Mouse (Mus musculus) embryonic facial prominence, embryonic 13.5 days (tissue): Measurements from ENCODE around the gene Lhx1. TPM values are rescaled to one million over a fixed set of nuclear protein-coding genes. Genes with fewer than 3 reads are reported as not detected.

Source experiments
- ATAC-seq: fragments of 200-750 bp; cut with Nextera tagmentation; 2 replicates; pipeline ENCODE4 v1.8.0; 2017; ENCODE audit warnings: low read depth; ENCODE audit not compliant: insufficient number of reproducible peaks, insufficient read depth, low FRiP score, low TSS enrichment
- H3K27ac ChIP-seq: fragments of 300-500 bp; sonication (generic); 2 replicates; pipeline ENCODE4 v1.5.1; 2015; ENCODE audit warnings: moderate library complexity, mild to moderate bottlenecking, inconsistent platforms
- H3K27me3 ChIP-seq: fragments of 300-500 bp; sonication (generic); 2 replicates; pipeline ENCODE4 v1.6.1; 2015; ENCODE audit warnings: mild to moderate bottlenecking, inconsistent platforms
- H3K36me3 ChIP-seq: fragments of 300-500 bp; sonication (generic); 2 replicates; pipeline ENCODE4 v1.6.1; 2015; ENCODE audit warnings: mild to moderate bottlenecking, inconsistent platforms
- H3K4me1 ChIP-seq: fragments of 300-500 bp; sonication (generic); 2 replicates; pipeline ENCODE4 v1.6.1; 2015; ENCODE audit warnings: inconsistent platforms
- H3K4me2 ChIP-seq: fragments of 300-500 bp; sonication (generic); 2 replicates; pipeline ENCODE4 v1.6.1; 2015; ENCODE audit warnings: moderate library complexity, mild to moderate bottlenecking, inconsistent platforms
- H3K4me3 ChIP-seq: fragments of 300-500 bp; sonication (generic); 2 replicates; pipeline ENCODE4 v1.5.1; 2015; ENCODE audit warnings: mild to moderate bottlenecking, inconsistent platforms
- H3K9ac ChIP-seq: fragments of 300-500 bp; sonication (generic); 2 replicates; pipeline ENCODE4 v1.6.1; 2015; ENCODE audit warnings: mild to moderate bottlenecking, inconsistent platforms
- H3K9me3 ChIP-seq: fragments of 300-500 bp; sonication (generic); 2 replicates; pipeline ENCODE4 v1.6.1; 2016; ENCODE audit warnings: inconsistent platforms
- WGBS: fragments of 180-500 bp; shearing (Covaris S2); methylation state at CpG from one replicate; pipeline ENCODE4 v1.1.7; 2015; ENCODE audit warnings: mixed read lengths; 5-methylcytosine and 5-hydroxymethylcytosine counted together
- polyA plus RNA-seq: library from polyadenylated mRNA; unstranded; fragments of >200 nt; fragmentation: Nextera tagmentation; extraction: Ambion mirVana; gene quantifications from 2 replicates; pipeline ENCODE4 v1.2.1, GENCODE M21; 2015

Gene Lhx1
- 0.12 and 0.94 TPM in 2 replicates for polyA plus RNA-seq

GRCm38 (mm10) chr11:84525421-84526274 lies at the start of gene Lhx1:
TSS of gene Lhx1 (minus strand) at chr11:84525535.
- H3K4me1 ChIP-seq, result peaks cover 46% of the 10 kb centered on the region

DNA sequence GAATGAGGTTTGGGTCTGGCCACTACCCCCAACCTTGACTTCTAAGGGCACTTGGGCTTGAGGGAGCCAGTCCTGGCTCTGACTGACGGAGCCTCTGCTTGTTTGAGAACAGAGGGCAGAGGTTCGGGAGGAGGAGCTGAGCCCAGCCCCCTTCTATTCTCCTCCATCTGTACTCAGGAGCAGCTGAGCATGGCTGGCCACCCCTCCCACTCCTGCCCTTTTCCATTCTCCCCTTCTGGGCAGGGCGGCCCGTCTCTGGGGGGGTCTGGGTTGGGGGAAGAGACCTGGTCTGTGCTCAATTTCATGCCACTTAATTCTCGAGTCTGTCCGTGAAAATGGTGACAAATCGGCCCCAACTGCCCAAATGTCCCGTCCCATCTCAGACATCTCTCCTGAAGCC lies 49.5 kb upstream of the Lhx1 start:
- no peak for ATAC-seq
- 31% methylated on average over 8 of the region's 8 CpGs for WGBS

More at GRCm38 (mm10) chr11:84525421-84526274, at the start of gene Lhx1:
- Histone ChIP-seq H3K27me3 (peaks cover 100% of the 10 kb centered on the region), H3K27ac (no peak within 1 kb of the TSS), H3K36me3 (no peaks in the 10 kb centered on the region), H3K4me3 (peak within 1 kb of the TSS; percentile 47), H3K9ac (0 out of 2 replicates have a peak within 1 kb of the TSS, but pooled peaks have one; percentile 1), H3K4me2 (peak within 1 kb of the TSS; percentile 77), H3K9me3 (0 out of 2 replicates have a peak, but pooled peaks cover 6% of the 10 kb centered on the region)
- ATAC-seq, result no peak
- under 1% methylated on average over 64 of the region's 64 CpGs for WGBS

DNA sequence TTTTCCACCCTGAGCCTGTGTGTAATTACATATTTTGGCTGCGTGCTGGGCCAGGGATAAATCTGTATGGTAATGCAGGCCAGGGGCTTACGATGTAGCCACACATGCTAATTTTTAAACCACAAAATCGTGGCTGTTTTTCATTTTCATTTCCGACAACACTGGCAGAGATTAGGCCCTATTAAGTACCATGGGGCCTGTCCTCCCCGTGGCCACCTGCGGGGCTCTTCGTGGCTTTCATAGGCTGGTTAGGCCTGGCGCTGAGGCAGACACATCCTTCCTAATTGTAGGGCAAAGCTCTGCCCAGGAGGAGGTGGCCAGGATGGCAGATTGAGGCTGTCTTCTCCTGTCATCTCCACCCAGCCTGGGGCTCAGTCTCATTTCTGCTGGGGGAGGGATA lies 48.3 kb upstream of the Lhx1 start:
- H3K27me3 ChIP-seq, result peaks cover 76% of the 10 kb centered on the region
- 26% methylated on average over 8 of the region's 8 CpGs for WGBS
- ATAC-seq, result no peak
- H3K9ac ChIP-seq, result no peak overlapping the region
- no peaks in the 10 kb centered on the region for H3K36me3 ChIP-seq
- H3K27ac ChIP-seq, result no peak overlapping the region
- no peaks in the 10 kb centered on the region for H3K9me3 ChIP-seq
- peaks cover 30% of the 10 kb centered on the region for H3K4me1 ChIP-seq
- no peak overlapping the region for H3K4me2 ChIP-seq
- no peak overlapping the region for H3K4me3 ChIP-seq

More for the DNA sequence above, 49.5 kb upstream of the Lhx1 start:
- Histone ChIP-seq H3K9me3 (no peaks in the 10 kb centered on the region), H3K9ac (no peak overlapping the region), H3K4me2 (no peak overlapping the region), H3K4me3 (no peak overlapping the region), H3K27ac (no peak overlapping the region), H3K27me3 (peaks cover 73% of the 10 kb centered on the region), H3K36me3 (no peaks in the 10 kb centered on the region), H3K4me1 (peaks cover 25% of the 10 kb centered on the region)

DNA sequence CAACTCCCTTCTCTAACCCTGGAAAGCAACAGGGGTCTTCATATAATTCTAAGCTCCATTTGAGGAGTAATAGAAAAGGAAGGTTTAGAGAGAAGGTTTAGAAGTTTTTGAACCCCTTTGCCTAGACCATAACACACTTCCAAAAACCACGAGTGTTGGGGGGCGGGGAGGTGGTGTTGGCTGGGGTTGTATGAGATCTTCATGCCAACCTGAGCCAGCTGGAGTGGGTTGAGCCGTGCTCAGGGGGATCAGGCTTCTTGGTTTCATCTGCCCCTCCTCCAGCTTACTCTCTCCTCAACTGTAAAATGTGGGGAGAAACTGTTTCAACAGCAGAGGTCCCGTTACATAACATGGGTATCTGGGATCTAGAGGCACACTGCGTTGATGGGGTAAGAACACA lies 45.5 kb upstream of the Lhx1 start:
- WGBS, result 56% methylated on average over 5 of the region's 5 CpGs
- no peaks in the 10 kb centered on the region for H3K9me3 ChIP-seq
- no peak overlapping the region for H3K4me3 ChIP-seq
- peaks cover 76% of the 10 kb centered on the region for H3K27me3 ChIP-seq
- H3K4me1 ChIP-seq, result peaks cover 30% of the 10 kb centered on the region
- no peak for ATAC-seq
- H3K36me3 ChIP-seq, result no peaks in the 10 kb centered on the region
- H3K4me2 ChIP-seq, result no peak overlapping the region
- no peak overlapping the region for H3K9ac ChIP-seq
- no peak overlapping the region for H3K27ac ChIP-seq

DNA sequence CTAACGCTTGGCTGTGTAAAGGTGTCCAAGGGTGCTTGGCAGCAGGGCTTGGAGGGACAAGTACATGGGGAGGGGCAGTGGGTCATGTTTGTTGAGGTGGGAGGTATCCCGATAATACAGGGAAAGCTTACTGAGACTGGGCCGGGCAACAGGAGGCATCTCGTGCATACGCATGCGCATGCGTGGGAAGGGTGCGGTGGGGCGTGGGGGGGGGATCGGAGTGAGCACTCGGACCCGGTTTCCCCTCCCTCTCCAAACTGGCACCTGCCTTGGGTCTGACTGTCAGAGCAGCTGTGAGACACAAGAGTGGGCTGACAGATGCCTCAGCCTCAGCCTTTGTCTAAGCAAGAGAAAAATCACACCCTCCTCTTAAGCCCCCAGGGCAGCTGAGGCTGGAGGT lies 45.1 kb upstream of the Lhx1 start:
- Histone ChIP-seq H3K27me3 (peaks cover 75% of the 10 kb centered on the region), H3K4me1 (peaks cover 30% of the 10 kb centered on the region), H3K9ac (no peak overlapping the region), H3K4me3 (no peak overlapping the region), H3K36me3 (no peaks in the 10 kb centered on the region), H3K4me2 (no peak overlapping the region), H3K27ac (no peak overlapping the region), H3K9me3 (no peaks in the 10 kb centered on the region)
- no peak for ATAC-seq
- 62% methylated on average over 12 of the region's 12 CpGs for WGBS

DNA sequence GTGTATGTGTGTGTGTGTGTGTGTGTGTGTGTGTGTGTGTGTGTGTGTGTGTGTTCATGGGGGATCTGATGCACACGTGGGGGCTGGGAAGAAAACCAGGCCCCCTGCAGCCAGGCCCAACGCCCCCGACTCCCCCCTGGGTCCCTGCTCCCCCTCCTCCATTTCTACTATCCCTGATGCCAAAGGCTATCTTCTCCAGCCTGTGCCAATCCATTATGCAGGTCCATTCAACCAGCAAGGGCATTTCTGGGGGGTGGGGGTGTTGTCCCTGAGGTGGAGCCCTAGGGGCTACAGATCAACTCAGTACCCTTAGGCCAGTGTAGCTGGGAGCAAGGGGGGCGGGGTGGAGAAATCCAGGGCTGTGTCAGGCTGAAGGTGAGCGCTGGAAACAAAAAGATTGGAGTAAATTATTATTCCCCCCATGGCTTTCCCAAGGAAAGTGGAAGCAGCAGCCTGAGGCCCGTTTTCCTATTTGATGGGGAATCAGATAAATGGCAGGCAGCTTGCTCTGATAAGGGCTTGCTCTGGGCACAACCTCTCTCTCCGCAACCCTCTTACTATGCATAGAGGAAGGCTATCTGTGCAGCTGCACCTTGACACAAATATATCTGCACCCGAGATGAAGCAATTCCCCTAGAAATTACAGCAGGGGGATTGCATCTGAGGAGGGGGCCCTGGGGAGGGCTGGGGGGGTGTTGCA lies 43.9 kb upstream of the Lhx1 start:
- H3K36me3 ChIP-seq, result no peaks in the 10 kb centered on the region
- H3K27me3 ChIP-seq, result peaks cover 69% of the 10 kb centered on the region
- H3K4me2 ChIP-seq, result no peak overlapping the region
- no peak overlapping the region for H3K9ac ChIP-seq
- no peak overlapping the region for H3K4me3 ChIP-seq
- WGBS, result 66% methylated on average over 8 of the region's 8 CpGs
- peaks cover 22% of the 10 kb centered on the region for H3K4me1 ChIP-seq
- no peak overlapping the region for H3K27ac ChIP-seq
- H3K9me3 ChIP-seq, result no peaks in the 10 kb centered on the region
- no peak for ATAC-seq

DNA sequence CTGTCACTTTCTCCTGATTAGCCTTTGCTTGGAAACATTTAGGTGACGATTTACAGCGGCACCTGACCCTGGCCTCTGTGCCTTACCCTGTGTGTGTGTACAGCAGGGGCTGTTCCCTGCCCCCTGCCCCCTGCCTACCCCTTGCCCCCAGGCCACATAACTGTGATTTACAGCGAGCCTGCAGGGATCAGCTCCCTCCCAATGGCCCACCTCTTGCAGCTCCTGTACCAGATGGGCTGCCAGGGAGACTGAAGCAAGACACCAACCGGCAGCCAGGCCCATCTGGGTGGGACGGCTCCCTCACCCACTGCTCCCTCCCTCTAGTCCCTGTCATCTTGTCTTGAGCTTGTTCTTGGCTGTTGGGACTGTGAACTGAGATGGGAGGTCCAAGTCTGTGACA lies 43.1 kb upstream of the Lhx1 start:
- Histone ChIP-seq H3K4me2 (no peak overlapping the region), H3K4me1 (peaks cover 15% of the 10 kb centered on the region), H3K4me3 (no peak overlapping the region), H3K36me3 (no peaks in the 10 kb centered on the region), H3K9ac (no peak overlapping the region), H3K9me3 (no peaks in the 10 kb centered on the region), H3K27ac (no peak overlapping the region), H3K27me3 (peaks cover 70% of the 10 kb centered on the region)
- 28% methylated on average over 5 of the region's 5 CpGs for WGBS
- no peak for ATAC-seq

DNA sequence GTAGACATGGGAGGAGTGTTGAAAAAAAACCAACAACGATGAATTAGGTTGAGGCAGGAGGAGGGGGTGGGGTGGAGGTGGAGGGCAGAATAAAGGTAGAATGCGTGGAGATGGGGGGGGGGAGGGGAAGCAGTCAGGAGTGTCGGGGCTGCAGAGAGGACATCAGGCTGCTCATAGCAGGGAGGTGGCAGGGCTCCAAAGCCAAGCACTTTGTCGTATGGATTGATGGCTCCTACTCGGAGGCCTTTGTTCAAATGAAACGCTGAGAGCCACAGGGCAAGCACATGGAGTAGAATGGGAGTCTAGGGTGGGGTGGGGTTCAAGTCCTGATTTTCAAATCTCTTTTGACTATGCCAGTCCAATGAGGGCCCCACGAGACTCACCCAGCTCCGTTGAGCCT lies 41.4 kb upstream of the Lhx1 start:
- Histone ChIP-seq H3K9ac (no peak overlapping the region), H3K36me3 (no peaks in the 10 kb centered on the region), H3K27me3 (peaks cover 78% of the 10 kb centered on the region), H3K4me3 (no peak overlapping the region), H3K9me3 (no peaks in the 10 kb centered on the region), H3K4me1 (peaks cover 13% of the 10 kb centered on the region), H3K27ac (no peak overlapping the region), H3K4me2 (no peak overlapping the region)
- 68% methylated on average over 8 of the region's 8 CpGs for whole genome bisulfite sequencing
- no peak for ATAC-seq

- H3K9me3 ChIP-seq, result no peaks in the 10 kb centered on the region
- H3K4me2 ChIP-seq, result no peak overlapping the region
- ATAC-seq, result no peak
- H3K4me3 ChIP-seq, result no peak overlapping the region
- H3K36me3 ChIP-seq, result no peaks in the 10 kb centered on the region
- no peak overlapping the region for H3K27ac ChIP-seq
- peaks cover 6% of the 10 kb centered on the region for H3K4me1 ChIP-seq
- H3K27me3 ChIP-seq, result peaks cover 63% of the 10 kb centered on the region
- WGBS, result 91% methylated on average over 3 of the region's 3 CpGs
- no peak overlapping the region for H3K9ac ChIP-seq
These were observed 39.9 kb upstream of the Lhx1 start for GRCm38 (mm10) chr11:84565224-84565623.

DNA sequence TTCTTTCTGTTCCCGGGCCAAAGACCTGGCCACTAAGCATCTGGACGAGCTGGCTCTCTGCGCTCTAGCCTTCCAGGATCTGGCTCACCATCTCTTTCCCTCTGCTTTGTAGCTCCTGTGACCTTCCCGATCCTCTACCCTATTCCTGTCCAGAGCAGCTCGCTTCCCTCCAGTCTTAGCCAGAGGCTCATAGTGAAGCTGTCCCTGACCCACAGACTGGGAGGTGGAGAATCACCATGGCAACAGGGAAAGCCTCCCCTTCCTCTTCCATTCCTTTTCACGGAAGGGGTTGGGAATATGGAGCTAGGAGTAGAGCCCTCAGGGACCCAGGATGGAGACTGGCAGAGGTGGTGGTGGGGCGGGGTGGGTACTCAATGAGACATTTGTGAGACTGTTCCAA lies 38.0 kb upstream of the Lhx1 start:
- Histone ChIP-seq H3K27ac (no peak overlapping the region), H3K9me3 (no peaks in the 10 kb centered on the region), H3K9ac (no peak overlapping the region), H3K27me3 (peaks cover 49% of the 10 kb centered on the region), H3K36me3 (no peaks in the 10 kb centered on the region), H3K4me3 (no peak overlapping the region), H3K4me1 (no peaks in the 10 kb centered on the region), H3K4me2 (no peak overlapping the region)
- ATAC-seq, result no peak
- 40% methylated on average over 7 of the region's 7 CpGs for WGBS

GRCm38 (mm10) chr11:84562758-84563347 lies 37.5 kb upstream of the Lhx1 start:
- H3K9ac ChIP-seq, result no peak overlapping the region
- no peak for ATAC-seq
- no peak overlapping the region for H3K27ac ChIP-seq
- no peaks in the 10 kb centered on the region for H3K4me1 ChIP-seq
- no peaks in the 10 kb centered on the region for H3K9me3 ChIP-seq
- H3K4me2 ChIP-seq, result no peak overlapping the region
- peaks cover 44% of the 10 kb centered on the region for H3K27me3 ChIP-seq
- no peaks in the 10 kb centered on the region for H3K36me3 ChIP-seq
- 14% methylated on average over 9 of the region's 9 CpGs for WGBS
- H3K4me3 ChIP-seq, result no peak overlapping the region
